Mouse (Mus musculus) intestine, embryonic 16.5 days (tissue): ENCODE measurements around the gene Fam107b. TPM values are rescaled to one million over a fixed set of nuclear protein-coding genes. Genes with fewer than 3 reads are reported as not detected.

Experiments
- ATAC-seq: fragments of 200-750 bp; cut with Nextera tagmentation; 2 replicates; pipeline ENCODE4 v1.8.0; 2017; ENCODE audit warnings: moderate TSS enrichment, moderate library complexity
- H3K27ac ChIP-seq: fragments of 300-500 bp; sonication (generic); 2 replicates; pipeline ENCODE4 v1.5.1; 2014; ENCODE audit warnings: mild to moderate bottlenecking, low read length
- H3K27me3 ChIP-seq: fragments of 300-500 bp; sonication (generic); replicated peaks from 2 replicates; pipeline ENCODE4 v1.6.1; 2014; ENCODE audit warnings: low read length, control low read depth, mixed read lengths; ENCODE audit not compliant: control insufficient read depth, insufficient read depth
- H3K36me3 ChIP-seq: fragments of 300-500 bp; sonication (generic); 2 replicates; pipeline ENCODE4 v1.6.1; 2014; ENCODE audit warnings: low read length, control low read depth; ENCODE audit not compliant: control insufficient read depth, insufficient read depth
- H3K4me1 ChIP-seq: fragments of 300-500 bp; sonication (generic); 2 replicates; pipeline ENCODE4 v1.6.1; 2014; ENCODE audit warnings: low read length, control low read depth, mixed read lengths; ENCODE audit not compliant: control insufficient read depth, insufficient read depth
- H3K4me2 ChIP-seq: fragments of 300-500 bp; sonication (generic); 2 replicates; pipeline ENCODE4 v1.6.1; 2014; ENCODE audit warnings: low read depth, low read length, control low read depth
- H3K4me3 ChIP-seq: fragments of 300-500 bp; sonication (generic); 2 replicates; pipeline ENCODE4 v1.5.1; 2014; ENCODE audit warnings: mild to moderate bottlenecking, low read length
- H3K9ac ChIP-seq: fragments of 300-500 bp; sonication (generic); 2 replicates; pipeline ENCODE4 v1.6.1; 2014; ENCODE audit warnings: low read depth, low read length
- H3K9me3 ChIP-seq: fragments of 300-500 bp; sonication (generic); 2 replicates; pipeline ENCODE4 v1.6.1; 2016; ENCODE audit warnings: low read length, control low read depth; ENCODE audit not compliant: control insufficient read depth
- WGBS: fragments of 180-500 bp; shearing (Covaris S2); extraction: QIAGEN DNeasy Blood & Tissue Kit; methylation state at CpG from one replicate; pipeline ENCODE4 v1.1.7; 2014; 5-methylcytosine and 5-hydroxymethylcytosine counted together
- polyA plus RNA-seq: library from polyadenylated mRNA; unstranded; fragments of >200 nt; fragmentation: Nextera tagmentation; extraction: Ambion mirVana; gene quantifications from 2 replicates; pipeline ENCODE4 v1.2.1, GENCODE M21; 2015

Fam107b gene
- polyA plus RNA-seq, 1 experiment from 2014 or later, result 36.8 TPM

- H3K27ac ChIP-seq, result no peak overlapping the region
- 37% methylated on average over 8 of the region's 8 CpGs for WGBS
- peak; percentile 53; the same call in 1 of the 2 replicates for ATAC-seq
- no peaks in the 10 kb centered on the region for H3K9me3 ChIP-seq
- 0 out of 2 replicates have a peak, but pooled peaks cover 2% of the 10 kb centered on the region for H3K4me1 ChIP-seq
- H3K36me3 ChIP-seq, result no peaks in the 10 kb centered on the region
- no peak overlapping the region for H3K4me2 ChIP-seq
- no peak overlapping the region for H3K9ac ChIP-seq
- H3K27me3 ChIP-seq, result no peaks in the 10 kb centered on the region
- no peak overlapping the region for H3K4me3 ChIP-seq
Measured at GRCm38 (mm10) chr2:3822483-3823455, 252.5 kb downstream of the Fam107b start.

Other genes with a start within 250 kb of the Fam107b start
- gene Rpp38, start 237.8 kb upstream of the Fam107b start, polyA plus RNA-seq, result 23.0 and 24.2 TPM in 2 replicates
- 1.2 and 1.5 TPM in 2 replicates for gene Acbd7, start 234.3 kb upstream of the Fam107b start, polyA plus RNA-seq
- gene Olah, start 173.3 kb upstream of the Fam107b start, polyA plus RNA-seq, result not detected in 2 replicates
- 0.60 TPM in 1 of 2 replicates, not detected in the other for gene Meig1, start 147.8 kb upstream of the Fam107b start, polyA plus RNA-seq
- gene Dclre1c, start 146.4 kb upstream of the Fam107b start, polyA plus RNA-seq, result 5.9 and 8.1 TPM in 2 replicates
- gene Suv39h2, start 95.5 kb upstream of the Fam107b start, polyA plus RNA-seq, result 6.8 and 8.3 TPM in 2 replicates
- gene Gm45902, start 57.7 kb upstream of the Fam107b start, polyA plus RNA-seq, result 2.8 TPM in 2 replicates
- 85.3 and 96.4 TPM in 2 replicates for gene Hspa14, start 57.7 kb upstream of the Fam107b start, polyA plus RNA-seq
- gene Cdnf, start 57.5 kb upstream of the Fam107b start, polyA plus RNA-seq, result 0.17 and 0.32 TPM in 2 replicates